Comparison of ENCODE assay signal across 9 mouse cellular contexts in genomic region chr11:19939305-19939730, GRCm38 (mm10). TPM values are rescaled to one million over a fixed set of nuclear protein-coding genes. Genes with fewer than 3 reads are reported as not detected.
DNase-seq lines count a peak whose midpoint lies in the region; ATAC-seq and TF ChIP-seq lines count a peak whose summit lies in the region.
"Had no signal": no experiment of that assay in that cellular context is flagged by ENCODE, and none has a peak within 500 bp of the region (broad histone marks: within the 10 kb centered on the region; RNA-seq: fewer than 3 reads in every experiment).

No protein-coding gene starts in this region.

- TF ChIP-seq CTCF in heart, adult 2 months (IDR thresholded peaks at IDR 0.05) = no peak
- no peak for TF ChIP-seq CTCF in bone marrow macrophage, adult 2 months (IDR thresholded peaks at IDR 0.05; ENCODE audit: low read depth, low read length)

- no peaks in the 10 kb centered on the region for H3K27me3 ChIP-seq in heart, adult 2 months (ENCODE audit: control insufficient read depth, insufficient read depth, low read length)

- peaks cover 34% of the 10 kb centered on the region for H3K36me3 ChIP-seq in heart, adult 2 months (ENCODE audit: control insufficient read depth, insufficient read depth, low read length)

- WGBS in heart, adult 2 months = 9% methylated on average over 5 of the region's 5 CpGs

- intact Hi-C loops in heart, adult 2 months (cut with DNase I) = no loop called here

- H3K4me3 ChIP-seq in heart, adult 2 months = no peak overlapping the region
- no peak overlapping the region for H3K4me3 ChIP-seq in bone marrow macrophage, adult 2 months (ENCODE audit: insufficient read depth, low read length)

- H3K27ac ChIP-seq in heart, adult 2 months = peak overlapping the region; percentile 38; the same call in 1 of the 2 replicates
- peak overlapping the region; percentile 46 for H3K27ac ChIP-seq in bone marrow macrophage, adult 2 months (ENCODE audit: insufficient read depth, low read depth, low read length)

- no peak for TF ChIP-seq POLR2A in heart, adult 2 months (IDR thresholded peaks at IDR 0.05; ENCODE audit: insufficient read depth, low read depth, low read length)
- TF ChIP-seq POLR2A in bone marrow macrophage, adult 2 months (IDR thresholded peaks at IDR 0.05; ENCODE audit: borderline replicate concordance, low read depth, low read length) = no peak

- H3K9ac ChIP-seq in heart, adult 2 months (ENCODE audit: low read depth, low read length) = no peak overlapping the region

- ATAC-seq in granulocyte monocyte progenitor cell, adult 5-6 weeks (replicated peaks; ENCODE audit: poor library complexity, severe bottlenecking) = peak; percentile 78

- peaks cover 36% of the 10 kb centered on the region for H3K4me1 ChIP-seq in heart, adult 2 months (ENCODE audit: control insufficient read depth, insufficient read depth, low read length)
- peaks cover 49% of the 10 kb centered on the region for H3K4me1 ChIP-seq in bone marrow macrophage, adult 2 months (ENCODE audit: control insufficient read depth, insufficient read depth, low read length)

- DNase-seq in heart, adult 2 months = peak; percentile 41 to 50
- no peak for DNase-seq in heart, postnatal 4 days
- DNase-seq in 416B (ENCODE audit: low read depth) = peak; percentile 89
- DNase-seq in thymus, postnatal 0 days (ENCODE audit: low spot score) = no peak
- no peak for DNase-seq in urinary bladder, postnatal 25 days (ENCODE audit: low spot score)
- no peak for DNase-seq in embryo, embryonic 11 days
- DNase-seq: kidney, adult 9 months had no signal

- TF ChIP-seq EP300 in heart, adult 2 months (IDR thresholded peaks at IDR 0.05; ENCODE audit: insufficient read depth, low read depth, low read length) = no peak

- peaks cover 16% of the 10 kb centered on the region for H3K79me2 ChIP-seq in heart, adult 2 months (replicated peaks; ENCODE audit: control insufficient read depth, insufficient read depth, low read length)

RNA-seq across cellular contexts. Expression of gene Spred2, which starts 15.1 kb away (rescaled TPM):
- total RNA-seq in heart, adult 2 months (2021) = 10 to 100 TPM; 22.0 to 22.1 TPM
- 18.5 and 20.6 TPM in 2 replicates for polyA plus RNA-seq in heart, adult 2 months (2012; rRNA removed)
- total RNA-seq in heart, postnatal 4 days (2021) = 10 to 100 TPM; 27.9 to 28.2 TPM
- 5.6 and 5.9 TPM in 2 replicates for polyA plus RNA-seq in bone marrow macrophage, adult 2 months (2012; ENCODE audit: insufficient read depth, insufficient read length, missing spikeins)
- 16.8 and 19.4 TPM in 2 replicates for total RNA-seq in granulocyte monocyte progenitor cell, adult 5-6 weeks (2014; fragmentation: Nextera tagmentation)
- 4.6 and 6.8 TPM in 2 replicates for total RNA-seq in granulocyte monocyte progenitor cell, adult 5-6 weeks (2017)
- 5.5 and 6.4 TPM in 2 replicates for polyA plus RNA-seq in thymus, postnatal 0 days (2015; fragmentation: Nextera tagmentation; extraction: Ambion mirVana)

Comparison
In these comparisons a context has a peak if more than half of its experiments do, and no peak if none do; other contexts are left out.
1. DNase-seq: peak in heart, adult 2 months (2 of 2) and 416B (single experiment); none in heart, postnatal 4 days (single experiment), thymus, postnatal 0 days (single experiment), urinary bladder, postnatal 25 days (single experiment) and embryo, embryonic 11 days (single experiment).